Mouse (Mus musculus): ENCODE data around the gene Lpp. TPM values are rescaled to one million over a fixed set of nuclear protein-coding genes. Genes with fewer than 3 reads are reported as not detected.

Lpp gene
- polyA plus RNA-seq, 1 experiment from 2014 or later = 107 TPM

DNA sequence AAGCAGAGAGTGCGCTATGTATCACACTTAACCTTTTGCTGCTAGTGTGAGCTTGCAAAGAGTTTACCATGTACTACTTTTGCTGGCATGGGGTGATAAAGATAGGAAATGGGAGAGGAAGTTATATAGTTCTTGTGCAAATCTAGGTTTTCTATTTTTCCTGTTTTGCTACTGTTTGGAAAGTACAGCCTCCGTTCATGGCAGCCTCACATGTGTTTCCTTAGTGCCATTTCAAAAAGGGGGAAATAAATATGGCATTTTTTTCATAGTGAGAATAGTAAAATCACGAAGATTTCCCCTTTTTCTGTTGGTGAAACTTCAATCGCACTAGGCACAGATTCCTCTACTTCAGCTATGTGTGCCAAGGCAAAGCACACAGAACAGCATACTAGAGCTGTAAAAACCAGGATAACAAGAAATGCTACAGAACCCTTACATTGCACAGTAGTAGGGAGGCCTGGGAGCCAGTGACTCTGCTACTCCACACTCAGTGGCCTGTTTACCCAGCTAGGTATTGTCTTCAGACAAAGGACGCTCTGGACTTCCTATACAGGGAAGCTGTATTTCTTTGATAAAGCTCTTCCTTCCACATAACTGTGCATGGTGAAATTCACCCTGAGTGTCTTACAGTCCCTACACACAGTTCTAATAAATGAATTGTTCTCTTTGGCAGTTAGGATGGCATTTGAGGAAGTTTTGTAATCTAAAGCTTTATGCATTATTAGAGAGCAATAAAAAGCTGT, 276.6 kb downstream of the Lpp start:
- Histone ChIP-seq H3K4me3 (ENCODE audit: low read depth, low read length) (no peak overlapping the region), H3K4me1 (ENCODE audit: control insufficient read depth, insufficient read depth, low read length) (no peaks in the 10 kb centered on the region), H3K27me3 (ENCODE audit: control insufficient read depth, insufficient read depth, low read length) (no peaks in the 10 kb centered on the region), H3K9ac (replicated peaks; ENCODE audit: low read depth, low read length) (no peak overlapping the region), H3K9me3 (ENCODE audit: control insufficient read depth, low read depth, low read length) (no peaks in the 10 kb centered on the region), H3K36me3 (ENCODE audit: control insufficient read depth, insufficient read depth, low read length) (no peaks in the 10 kb centered on the region), H3K4me2 (replicated peaks; ENCODE audit: low read depth, low read length) (no peak overlapping the region), H3K27ac (ENCODE audit: low read length) (no peak overlapping the region)
- WGBS = 82% methylated on average over 5 of the region's 5 CpGs
- no peak for ATAC-seq (ENCODE audit: insufficient number of reproducible peaks, insufficient read depth, low FRiP score, low read depth)

DNA sequence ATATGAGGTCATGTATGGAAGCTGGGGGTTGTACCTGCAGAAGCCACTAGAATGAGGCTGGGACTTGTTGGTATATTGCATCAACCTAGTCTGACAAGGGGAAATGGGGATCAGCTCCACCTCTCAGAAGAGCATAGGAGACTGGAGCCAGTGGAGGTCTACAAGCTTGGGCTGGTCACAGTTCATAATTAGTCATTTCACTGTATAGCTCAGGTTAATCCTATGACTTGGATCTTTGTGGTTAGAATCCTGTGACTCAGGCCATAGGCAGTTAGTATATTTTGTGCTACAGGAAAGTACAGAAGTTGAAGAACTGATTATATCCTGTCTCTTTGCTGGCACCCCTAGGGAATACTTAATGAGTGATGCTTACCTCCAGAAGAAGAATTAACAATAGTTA, 285.6 kb downstream of the Lpp start:
- H3K4me1 ChIP-seq (ENCODE audit: control insufficient read depth, insufficient read depth, low read length) = no peaks in the 10 kb centered on the region
- H3K27me3 ChIP-seq (ENCODE audit: control insufficient read depth, insufficient read depth, low read length) = no peaks in the 10 kb centered on the region
- peaks cover 4% of the 10 kb centered on the region; the same call in 1 of the 2 replicates for H3K36me3 ChIP-seq (ENCODE audit: control insufficient read depth, insufficient read depth, low read length)
- H3K9ac ChIP-seq (replicated peaks; ENCODE audit: low read depth, low read length) = no peak overlapping the region
- no peak overlapping the region for H3K4me2 ChIP-seq (replicated peaks; ENCODE audit: low read depth, low read length)
- H3K9me3 ChIP-seq (ENCODE audit: control insufficient read depth, low read depth, low read length) = no peaks in the 10 kb centered on the region
- ATAC-seq (ENCODE audit: insufficient number of reproducible peaks, insufficient read depth, low FRiP score, low read depth) = 0 out of 2 replicates have a peak, but pooled peaks have one; percentile 14
- no peak overlapping the region for H3K27ac ChIP-seq (ENCODE audit: low read length)
- H3K4me3 ChIP-seq (ENCODE audit: low read depth, low read length) = no peak overlapping the region

DNA sequence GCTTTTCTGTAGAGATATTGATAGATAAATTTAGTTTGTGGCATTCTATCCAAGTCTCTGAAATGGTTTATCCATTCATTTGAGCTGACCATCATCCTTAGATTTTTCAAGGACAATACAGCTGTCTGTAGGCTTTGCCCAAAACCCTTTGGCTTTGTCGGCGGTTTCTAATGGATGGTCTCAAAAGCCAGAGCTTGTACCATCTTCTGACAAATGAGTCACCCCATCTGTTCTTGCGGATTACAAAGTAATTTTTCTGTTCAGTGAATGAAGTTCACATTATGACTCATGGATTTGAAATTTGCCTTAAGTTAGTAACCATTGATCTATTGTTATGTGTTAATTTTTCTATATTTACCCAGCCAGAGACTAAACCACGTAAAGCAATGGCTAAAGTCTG, 301.8 kb downstream of the Lpp start:
- Histone ChIP-seq H3K9ac (replicated peaks; ENCODE audit: low read depth, low read length) (no peak overlapping the region), H3K27ac (ENCODE audit: low read length) (no peak overlapping the region), H3K36me3 (ENCODE audit: control insufficient read depth, insufficient read depth, low read length) (no peaks in the 10 kb centered on the region), H3K27me3 (ENCODE audit: control insufficient read depth, insufficient read depth, low read length) (no peaks in the 10 kb centered on the region), H3K4me2 (replicated peaks; ENCODE audit: low read depth, low read length) (no peak overlapping the region), H3K4me1 (ENCODE audit: control insufficient read depth, insufficient read depth, low read length) (no peaks in the 10 kb centered on the region), H3K9me3 (ENCODE audit: control insufficient read depth, low read depth, low read length) (no peaks in the 10 kb centered on the region), H3K4me3 (ENCODE audit: low read depth, low read length) (no peak overlapping the region)
- no peak for ATAC-seq (ENCODE audit: insufficient number of reproducible peaks, insufficient read depth, low FRiP score, low read depth)
- WGBS = 58% methylated on average over 4 of the region's 4 CpGs

DNA sequence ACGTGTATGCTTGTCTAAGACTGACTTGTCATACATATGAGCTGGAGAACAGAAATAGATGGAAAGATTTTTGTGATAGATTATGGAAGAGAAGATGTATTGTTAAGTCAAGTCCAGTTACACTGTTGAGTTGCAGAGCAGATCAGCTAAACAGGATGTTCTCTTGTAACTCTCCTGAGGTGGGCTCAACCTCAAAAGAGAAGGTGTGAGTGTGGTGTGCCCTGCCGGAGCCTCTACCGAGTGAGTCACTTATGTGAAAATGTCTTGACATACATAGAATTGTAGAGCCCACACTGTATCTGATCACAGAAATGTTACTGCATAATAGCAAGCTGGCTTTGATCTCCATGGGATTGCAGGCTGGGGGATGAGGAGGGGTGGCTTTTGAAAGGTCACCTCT, 310.9 kb downstream of the Lpp start:
- 89% methylated on average over 3 of the region's 3 CpGs for WGBS
- Histone ChIP-seq H3K4me1 (ENCODE audit: control insufficient read depth, insufficient read depth, low read length) (no peaks in the 10 kb centered on the region), H3K9me3 (ENCODE audit: control insufficient read depth, low read depth, low read length) (no peaks in the 10 kb centered on the region), H3K36me3 (ENCODE audit: control insufficient read depth, insufficient read depth, low read length) (no peaks in the 10 kb centered on the region), H3K9ac (replicated peaks; ENCODE audit: low read depth, low read length) (no peak overlapping the region), H3K4me3 (ENCODE audit: low read depth, low read length) (no peak overlapping the region), H3K27me3 (ENCODE audit: control insufficient read depth, insufficient read depth, low read length) (no peaks in the 10 kb centered on the region), H3K4me2 (replicated peaks; ENCODE audit: low read depth, low read length) (no peak overlapping the region), H3K27ac (ENCODE audit: low read length) (no peak overlapping the region)
- ATAC-seq (ENCODE audit: insufficient number of reproducible peaks, insufficient read depth, low FRiP score, low read depth) = no peak

DNA sequence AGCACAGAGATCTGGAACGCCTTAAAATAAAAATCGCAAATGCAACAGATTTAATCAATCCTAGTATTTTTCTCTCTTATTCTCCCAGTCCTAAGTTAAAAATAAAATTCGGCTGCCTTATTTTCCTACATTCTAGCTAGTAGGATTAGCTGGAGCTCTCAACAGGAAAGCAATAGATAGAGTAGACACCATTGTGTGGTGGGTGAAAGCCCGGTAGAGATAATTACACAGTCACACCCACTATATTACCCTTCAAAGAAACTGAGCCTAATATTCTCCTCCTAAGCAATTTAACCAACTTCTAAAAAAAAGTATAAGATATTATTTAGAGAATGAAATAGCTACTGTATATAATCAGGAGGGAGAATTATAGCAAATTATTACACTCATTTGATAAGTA, 330.3 kb downstream of the Lpp start:
- Histone ChIP-seq H3K27ac (ENCODE audit: low read length) (no peak overlapping the region), H3K9ac (replicated peaks; ENCODE audit: low read depth, low read length) (no peak overlapping the region), H3K4me1 (ENCODE audit: control insufficient read depth, insufficient read depth, low read length) (no peaks in the 10 kb centered on the region), H3K4me3 (ENCODE audit: low read depth, low read length) (no peak overlapping the region), H3K36me3 (ENCODE audit: control insufficient read depth, insufficient read depth, low read length) (no peaks in the 10 kb centered on the region), H3K4me2 (replicated peaks; ENCODE audit: low read depth, low read length) (no peak overlapping the region), H3K27me3 (ENCODE audit: control insufficient read depth, insufficient read depth, low read length) (no peaks in the 10 kb centered on the region), H3K9me3 (ENCODE audit: control insufficient read depth, low read depth, low read length) (no peaks in the 10 kb centered on the region)
- no peak for ATAC-seq (ENCODE audit: insufficient number of reproducible peaks, insufficient read depth, low FRiP score, low read depth)
- WGBS = 89% methylated on average over 4 of the region's 4 CpGs

DNA sequence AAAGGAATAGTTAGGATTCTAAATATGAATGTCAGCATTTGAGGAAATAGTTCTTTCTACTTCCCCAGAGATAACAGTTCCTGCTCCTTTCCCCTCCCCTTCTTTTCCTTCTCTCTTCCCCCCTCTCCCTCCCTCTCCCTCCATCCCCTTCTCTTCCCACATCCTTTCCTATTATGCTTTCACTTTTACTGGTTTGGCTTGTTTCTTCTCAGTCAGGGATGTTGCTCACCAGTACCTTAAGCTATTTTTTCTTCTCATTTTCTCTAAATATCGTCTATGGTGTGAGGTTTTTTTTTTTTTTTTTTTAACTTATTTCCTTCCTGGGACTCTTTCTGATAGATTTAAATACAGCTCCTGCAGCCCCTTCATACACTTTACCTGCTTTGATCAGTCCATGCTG, 339.4 kb downstream of the Lpp start:
- H3K4me2 ChIP-seq (replicated peaks; ENCODE audit: low read depth, low read length) = no peak overlapping the region
- no peak overlapping the region for H3K9ac ChIP-seq (replicated peaks; ENCODE audit: low read depth, low read length)
- no peak overlapping the region for H3K4me3 ChIP-seq (ENCODE audit: low read depth, low read length)
- H3K36me3 ChIP-seq (ENCODE audit: control insufficient read depth, insufficient read depth, low read length) = no peaks in the 10 kb centered on the region
- no peak overlapping the region for H3K27ac ChIP-seq (ENCODE audit: low read length)
- no peak for ATAC-seq (ENCODE audit: insufficient number of reproducible peaks, insufficient read depth, low FRiP score, low read depth)
- no peaks in the 10 kb centered on the region for H3K9me3 ChIP-seq (ENCODE audit: control insufficient read depth, low read depth, low read length)
- H3K27me3 ChIP-seq (ENCODE audit: control insufficient read depth, insufficient read depth, low read length) = no peaks in the 10 kb centered on the region
- WGBS = 70% methylated on average over 1 of the region's 1 CpGs
- H3K4me1 ChIP-seq (ENCODE audit: control insufficient read depth, insufficient read depth, low read length) = peaks cover 8% of the 10 kb centered on the region; the same call in 1 of the 2 replicates

DNA sequence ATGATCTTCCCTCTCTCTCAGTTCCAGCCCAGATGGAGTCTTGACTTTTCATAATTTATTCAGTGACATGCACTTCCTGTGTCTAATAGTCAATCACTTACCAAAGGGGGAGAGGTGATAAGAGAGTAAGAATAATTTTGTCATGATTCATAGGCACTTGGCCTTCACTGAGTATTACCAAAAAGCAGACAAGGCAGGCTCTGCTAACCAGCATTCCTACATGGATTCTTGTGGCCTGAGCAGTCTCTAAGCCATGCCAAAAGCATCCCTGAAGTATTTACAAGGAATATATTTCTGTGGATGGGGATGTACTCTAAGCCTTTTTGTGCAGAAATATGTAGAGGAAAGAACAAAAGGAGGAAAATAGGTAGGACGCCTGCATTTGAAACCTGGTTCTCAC, 340.0 kb downstream of the Lpp start:
- Histone ChIP-seq H3K27me3 (ENCODE audit: control insufficient read depth, insufficient read depth, low read length) (no peaks in the 10 kb centered on the region), H3K27ac (ENCODE audit: low read length) (no peak overlapping the region), H3K4me1 (ENCODE audit: control insufficient read depth, insufficient read depth, low read length) (peaks cover 11% of the 10 kb centered on the region; the same call in 1 of the 2 replicates), H3K9me3 (ENCODE audit: control insufficient read depth, low read depth, low read length) (no peaks in the 10 kb centered on the region), H3K36me3 (ENCODE audit: control insufficient read depth, insufficient read depth, low read length) (no peaks in the 10 kb centered on the region), H3K9ac (replicated peaks; ENCODE audit: low read depth, low read length) (no peak overlapping the region), H3K4me3 (ENCODE audit: low read depth, low read length) (no peak overlapping the region), H3K4me2 (replicated peaks; ENCODE audit: low read depth, low read length) (no peak overlapping the region)
- ATAC-seq (ENCODE audit: insufficient number of reproducible peaks, insufficient read depth, low FRiP score, low read depth) = no peak
- 86% methylated on average over 1 of the region's 1 CpGs for WGBS

DNA sequence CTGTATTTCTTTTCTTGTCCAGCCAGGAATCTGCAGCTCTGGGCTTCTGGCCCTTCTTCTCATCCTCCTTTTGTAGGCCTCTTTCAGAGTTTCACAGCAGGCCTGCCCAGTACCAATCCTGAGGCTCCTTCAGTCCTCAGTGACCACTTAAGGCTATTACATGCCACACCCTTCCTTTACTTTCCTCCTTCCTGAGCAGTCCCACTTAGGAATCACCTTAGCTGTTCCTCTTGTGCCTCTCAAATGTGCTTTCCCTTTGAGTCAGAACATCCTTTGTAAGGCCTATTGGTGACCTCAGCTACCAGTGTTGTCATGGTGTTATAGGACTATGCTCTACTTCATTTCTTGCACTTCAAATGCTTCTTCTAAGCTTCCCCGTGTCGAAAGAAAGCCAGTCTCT, 342.4 kb downstream of the Lpp start:
- no peak overlapping the region for H3K4me2 ChIP-seq (replicated peaks; ENCODE audit: low read depth, low read length)
- no peaks in the 10 kb centered on the region for H3K36me3 ChIP-seq (ENCODE audit: control insufficient read depth, insufficient read depth, low read length)
- no peak overlapping the region for H3K4me3 ChIP-seq (ENCODE audit: low read depth, low read length)
- no peaks in the 10 kb centered on the region for H3K9me3 ChIP-seq (ENCODE audit: control insufficient read depth, low read depth, low read length)
- H3K4me1 ChIP-seq (ENCODE audit: control insufficient read depth, insufficient read depth, low read length) = peaks cover 11% of the 10 kb centered on the region; the same call in 1 of the 2 replicates
- H3K9ac ChIP-seq (replicated peaks; ENCODE audit: low read depth, low read length) = no peak overlapping the region
- H3K27ac ChIP-seq (ENCODE audit: low read length) = no peak overlapping the region
- 88% methylated on average over 2 of the region's 2 CpGs for WGBS
- ATAC-seq (ENCODE audit: insufficient number of reproducible peaks, insufficient read depth, low FRiP score, low read depth) = no peak
- no peaks in the 10 kb centered on the region for H3K27me3 ChIP-seq (ENCODE audit: control insufficient read depth, insufficient read depth, low read length)
